Mouse (Mus musculus) forebrain, postnatal 0 days (tissue): Measurements from ENCODE around the gene Arhgap24. TPM values are rescaled to one million over a fixed set of nuclear protein-coding genes. Genes with fewer than 3 reads are reported as not detected.

Experiments
- ATAC-seq: fragments of 200-750 bp; cut with Nextera tagmentation; 2 replicates; pipeline ENCODE4 v1.8.0; 2017; ENCODE audit warnings: mild to moderate bottlenecking, moderate library complexity
- DNase-seq: peaks from one replicate; pipeline ENCODE4 v3.0.0-alpha.2; 2015
- H3K27ac ChIP-seq: fragments of 300-500 bp; sonication (generic); 2 replicates; pipeline ENCODE4 v1.5.1; 2014; ENCODE audit warnings: low read depth, mild to moderate bottlenecking, antibody characterized with exemption, low read length, moderate library complexity, mixed read lengths
- H3K27me3 ChIP-seq: fragments of 300-500 bp; sonication (generic); 2 replicates; pipeline ENCODE4 v1.6.1; 2014; ENCODE audit warnings: mild to moderate bottlenecking, low read length, mixed read lengths; ENCODE audit not compliant: insufficient read depth
- H3K36me3 ChIP-seq: fragments of 300-500 bp; sonication (generic); 2 replicates; pipeline ENCODE4 v1.6.1; 2014; ENCODE audit warnings: mild to moderate bottlenecking, moderate library complexity; ENCODE audit not compliant: insufficient read depth
- H3K4me1 ChIP-seq: fragments of 300-500 bp; sonication (generic); 2 replicates; pipeline ENCODE4 v1.6.1; 2014; ENCODE audit warnings: antibody characterized with exemption; ENCODE audit not compliant: insufficient read depth
- H3K4me2 ChIP-seq: fragments of 300-500 bp; sonication (generic); 2 replicates; pipeline ENCODE4 v1.6.1; 2014; ENCODE audit warnings: low read depth, mild to moderate bottlenecking, moderate library complexity
- H3K4me3 ChIP-seq: fragments of 300-500 bp; sonication (generic); 2 replicates; pipeline ENCODE4 v1.5.1; 2014; ENCODE audit warnings: low read depth, low read length, mixed read lengths
- H3K9ac ChIP-seq: fragments of 300-500 bp; sonication (generic); 2 replicates; pipeline ENCODE4 v1.6.1; 2014; ENCODE audit warnings: mild to moderate bottlenecking
- H3K9me3 ChIP-seq: fragments of 300-500 bp; sonication (generic); 2 replicates; pipeline ENCODE4 v1.6.1; 2016; ENCODE audit warnings: low read length
- CTCF ChIP-seq: sonication (generic); IDR thresholded peaks from 2 replicates; pipeline ENCODE4 v1.5.1; 2016; ENCODE audit warnings: antibody characterized with exemption, control low read depth, low read depth
- WGBS: fragments of 180-500 bp; shearing (Covaris S2); extraction: QIAGEN DNeasy Blood & Tissue Kit; methylation state at CpG from one replicate; pipeline ENCODE4 v1.1.7; 2014; 5-methylcytosine and 5-hydroxymethylcytosine counted together
- polyA plus RNA-seq: library from polyadenylated mRNA; unstranded; fragments of >200 nt; fragmentation: Nextera tagmentation; extraction: Ambion mirVana; gene quantifications from 2 replicates; pipeline ENCODE4 v1.2.1, GENCODE M21; 2015
- total RNA-seq: library from RNA; depleted of rRNA; stranded (reverse); fragments of >200 nt; gene quantifications from 2 replicates; pipeline ENCODE4 v1.2.3, GENCODE M21; 2014

Arhgap24 gene
- total and polyA plus RNA-seq, 2 experiments from 2014 or later = 6.0 to 8.6 TPM

DNA sequence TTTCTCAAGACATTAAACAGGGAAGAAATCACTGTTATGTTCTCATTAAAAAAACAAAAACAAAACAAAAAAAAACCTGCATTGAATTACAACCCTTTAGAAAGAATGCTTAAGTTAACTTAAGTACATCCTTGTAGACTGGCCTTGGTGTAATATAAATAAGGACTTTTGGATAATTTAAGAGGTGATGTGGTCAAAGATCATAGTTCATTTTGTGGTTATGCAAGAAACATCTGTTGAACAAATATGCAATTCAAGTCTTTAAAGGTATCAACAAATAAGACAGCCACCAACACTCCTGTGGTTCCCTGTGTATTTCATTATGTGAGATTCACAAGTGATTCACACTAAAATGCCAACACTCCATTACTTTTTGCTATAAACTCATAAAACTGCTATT is 247.3 kb downstream of the Arhgap24 start:
- H3K27me3 ChIP-seq = no peaks in the 10 kb centered on the region
- H3K4me2 ChIP-seq = no peak overlapping the region
- H3K36me3 ChIP-seq = no peaks in the 10 kb centered on the region
- H3K27ac ChIP-seq = no peak overlapping the region
- TF ChIP-seq CTCF = no peak
- no peaks in the 10 kb centered on the region for H3K9me3 ChIP-seq
- ATAC-seq (no peak), DNase-seq (no peak)
- no peak overlapping the region for H3K9ac ChIP-seq
- no peaks in the 10 kb centered on the region for H3K4me1 ChIP-seq
- no peak overlapping the region for H3K4me3 ChIP-seq

DNA sequence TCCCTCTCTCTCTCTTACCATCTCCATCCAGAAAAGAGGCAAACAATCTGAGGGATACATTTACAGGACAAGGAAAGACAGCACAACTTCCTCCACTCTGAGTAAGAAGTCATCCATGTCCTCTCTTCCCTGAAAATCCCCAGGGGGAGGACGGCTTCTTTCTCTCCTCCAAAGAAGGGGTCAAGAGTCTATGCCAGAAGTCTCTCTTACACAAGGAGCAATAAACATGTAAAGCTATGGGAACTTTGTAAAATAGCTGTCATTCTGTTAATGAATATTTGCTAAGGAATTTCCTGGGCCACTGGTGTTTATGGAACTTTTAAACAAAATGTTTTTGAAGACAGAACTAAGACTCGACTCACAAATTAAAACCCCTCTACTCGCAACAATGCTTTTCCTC is 248.3 kb downstream of the Arhgap24 start:
- ATAC-seq (no peak), DNase-seq (no peak)
- WGBS = 83% methylated on average over 3 of the region's 3 CpGs
- Histone ChIP-seq H3K4me1 (no peaks in the 10 kb centered on the region), H3K27me3 (no peaks in the 10 kb centered on the region), H3K27ac (no peak overlapping the region), H3K4me3 (no peak overlapping the region), H3K4me2 (no peak overlapping the region), H3K9me3 (no peaks in the 10 kb centered on the region), H3K9ac (no peak overlapping the region), H3K36me3 (no peaks in the 10 kb centered on the region)
- TF ChIP-seq CTCF = no peak

GRCm38 (mm10) chr5:102736131-102736530 is 254.9 kb downstream of the Arhgap24 start:
- 88% methylated on average over 5 of the region's 5 CpGs for WGBS
- H3K27me3 ChIP-seq = no peaks in the 10 kb centered on the region
- ATAC-seq = no peak
- no peak overlapping the region for H3K4me3 ChIP-seq
- H3K4me2 ChIP-seq = no peak overlapping the region
- no peak for TF ChIP-seq CTCF
- H3K9ac ChIP-seq = no peak overlapping the region
- DNase-seq = no peak
- H3K36me3 ChIP-seq = no peaks in the 10 kb centered on the region
- H3K4me1 ChIP-seq = no peaks in the 10 kb centered on the region
- no peak overlapping the region for H3K27ac ChIP-seq
- no peaks in the 10 kb centered on the region for H3K9me3 ChIP-seq

- Histone ChIP-seq H3K4me1 (no peaks in the 10 kb centered on the region), H3K27ac (no peak overlapping the region), H3K27me3 (no peaks in the 10 kb centered on the region), H3K4me3 (no peak overlapping the region), H3K36me3 (no peaks in the 10 kb centered on the region), H3K9me3 (no peaks in the 10 kb centered on the region), H3K9ac (no peak overlapping the region), H3K4me2 (no peak overlapping the region)
- no peak for TF ChIP-seq CTCF
- 71% methylated on average over 5 of the region's 5 CpGs for WGBS
- ATAC-seq (no peak), DNase-seq (no peak)
Observed at GRCm38 (mm10) chr5:102742554-102743255, 261.5 kb downstream of the Arhgap24 start.

GRCm38 (mm10) chr5:102743436-102743835 is 262.2 kb downstream of the Arhgap24 start:
- TF ChIP-seq CTCF = no peak
- Histone ChIP-seq H3K27me3 (no peaks in the 10 kb centered on the region), H3K27ac (no peak overlapping the region), H3K9me3 (no peaks in the 10 kb centered on the region), H3K4me3 (no peak overlapping the region), H3K36me3 (no peaks in the 10 kb centered on the region), H3K4me2 (no peak overlapping the region), H3K4me1 (no peaks in the 10 kb centered on the region), H3K9ac (no peak overlapping the region)
- DNase-seq (no peak), ATAC-seq (no peak)
- 76% methylated on average over 3 of the region's 3 CpGs for WGBS

DNA sequence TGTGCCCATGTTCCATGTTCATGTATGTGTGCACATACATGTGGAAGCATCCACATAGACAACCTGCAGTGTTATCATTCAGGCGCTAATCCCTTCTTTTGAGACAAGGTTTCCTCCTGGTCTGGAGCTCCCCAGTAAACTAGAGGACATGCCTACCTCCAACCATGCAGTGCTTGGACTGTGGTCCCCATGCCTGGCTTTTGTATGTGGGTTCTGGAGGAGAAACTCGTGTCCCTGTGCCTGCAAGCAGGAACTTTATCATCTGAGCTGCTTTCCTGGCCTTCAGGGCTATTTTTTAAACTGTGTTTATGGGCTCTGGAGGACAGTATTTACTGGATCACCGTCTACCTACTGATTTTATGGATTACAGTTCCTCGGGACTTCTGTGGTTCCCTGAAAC is 262.9 kb downstream of the Arhgap24 start:
- H3K4me3 ChIP-seq = no peak overlapping the region
- 86% methylated on average over 4 of the region's 4 CpGs for WGBS
- TF ChIP-seq CTCF = no peak
- H3K27me3 ChIP-seq = no peaks in the 10 kb centered on the region
- no peaks in the 10 kb centered on the region for H3K4me1 ChIP-seq
- ATAC-seq (no peak), DNase-seq (no peak)
- no peak overlapping the region for H3K27ac ChIP-seq
- H3K4me2 ChIP-seq = no peak overlapping the region
- H3K9ac ChIP-seq = no peak overlapping the region
- H3K9me3 ChIP-seq = no peaks in the 10 kb centered on the region
- H3K36me3 ChIP-seq = no peaks in the 10 kb centered on the region

- H3K4me3 ChIP-seq = no peak overlapping the region
- no peaks in the 10 kb centered on the region for H3K9me3 ChIP-seq
- H3K4me1 ChIP-seq = no peaks in the 10 kb centered on the region
- DNase-seq (no peak), ATAC-seq (no peak)
- no peak overlapping the region for H3K27ac ChIP-seq
- no peak overlapping the region for H3K9ac ChIP-seq
- 62% methylated on average over 9 of the region's 9 CpGs for WGBS
- no peaks in the 10 kb centered on the region for H3K27me3 ChIP-seq
- no peak for TF ChIP-seq CTCF
- no peaks in the 10 kb centered on the region for H3K36me3 ChIP-seq
- H3K4me2 ChIP-seq = no peak overlapping the region
Observed at GRCm38 (mm10) chr5:102748146-102748545, 267.0 kb downstream of the Arhgap24 start.
